Mouse (Mus musculus) forebrain, embryonic 14.5 days (tissue): Measurements from ENCODE around the gene Stoml1. TPM values are rescaled to one million over a fixed set of nuclear protein-coding genes. Genes with fewer than 3 reads are reported as not detected.
A peak's percentile ranks its signal among the peaks of the same experiment; 100 is the strongest.
"Not testable (repeated sequence)": the region's sequence is repeated elsewhere in the genome, so short reads cannot be mapped to it uniquely, and the experiment has no call there.

Experiments used
- ATAC-seq: fragments of 200-750 bp; cut with Nextera tagmentation; 2 replicates; pipeline ENCODE4 v1.8.0; 2017; ENCODE audit warnings: mild to moderate bottlenecking, moderate library complexity
- DNase-seq: peaks from one replicate; pipeline ENCODE4 v3.0.0-alpha.2; 2015; ENCODE audit warnings: low spot score
- H3K27ac ChIP-seq: fragments of 300-500 bp; sonication (generic); 2 replicates; pipeline ENCODE4 v1.5.1; 2014; ENCODE audit warnings: low read depth, mild to moderate bottlenecking, control low read depth, low read length, moderate library complexity
- H3K27me3 ChIP-seq: fragments of 300-500 bp; sonication (generic); replicated peaks from 2 replicates; pipeline ENCODE4 v1.6.1; 2014; ENCODE audit warnings: low read length, control low read depth, mixed read lengths; ENCODE audit not compliant: control insufficient read depth, insufficient read depth
- H3K36me3 ChIP-seq: fragments of 300-500 bp; sonication (generic); 2 replicates; pipeline ENCODE4 v1.6.1; 2014; ENCODE audit warnings: low read length, control low read depth; ENCODE audit not compliant: control insufficient read depth, insufficient read depth
- H3K4me1 ChIP-seq: fragments of 300-500 bp; sonication (generic); 2 replicates; pipeline ENCODE4 v1.6.1; 2014; ENCODE audit warnings: antibody characterized with exemption, low read length, control low read depth; ENCODE audit not compliant: control insufficient read depth, insufficient read depth
- H3K4me2 ChIP-seq: fragments of 300-500 bp; sonication (generic); 2 replicates; pipeline ENCODE4 v1.6.1; 2014; ENCODE audit warnings: mild to moderate bottlenecking, control low read depth, low read length
- H3K4me3 ChIP-seq: fragments of 300-500 bp; sonication (generic); 2 replicates; pipeline ENCODE4 v1.5.1; 2014; ENCODE audit warnings: low read depth, low read length, control low read depth
- H3K9ac ChIP-seq: fragments of 300-500 bp; sonication (generic); 2 replicates; pipeline ENCODE4 v1.6.1; 2014; ENCODE audit warnings: mild to moderate bottlenecking, low read length, control low read depth, moderate library complexity
- H3K9me3 ChIP-seq: fragments of 300-500 bp; sonication (generic); replicated peaks from 2 replicates; pipeline ENCODE4 v1.6.1; 2016; ENCODE audit warnings: low read length, control low read depth, mixed read lengths; ENCODE audit not compliant: control insufficient read depth
- WGBS: fragments of 180-500 bp; shearing (Covaris S2); extraction: QIAGEN DNeasy Blood & Tissue Kit; methylation state at CpG from one replicate; pipeline ENCODE4 v1.1.7; 2014; 5-methylcytosine and 5-hydroxymethylcytosine counted together
- polyA plus RNA-seq: library from polyadenylated mRNA; unstranded; fragments of >200 nt; fragmentation: Nextera tagmentation; extraction: Ambion mirVana; gene quantifications from 2 replicates; pipeline ENCODE4 v1.2.1, GENCODE M21; 2014

Gene Stoml1
- polyA plus RNA-seq, 1 experiment from 2014 or later: 75.1 TPM

- H3K27ac ChIP-seq: peak within 1 kb of the TSS; percentile 35; the same call in 1 of the 2 replicates
- H3K9ac ChIP-seq: peak within 1 kb of the TSS; percentile 54
- ATAC-seq: no peak; the same call in 1 of the 2 replicates
- peak within 1 kb of the TSS; percentile 41 for H3K4me3 ChIP-seq
- no peaks in the 10 kb centered on the region for H3K9me3 ChIP-seq
- peaks cover 9% of the 10 kb centered on the region for H3K4me1 ChIP-seq
- peak within 1 kb of the TSS; percentile 63 for H3K4me2 ChIP-seq
- WGBS: 2% methylated on average over 16 of the region's 16 CpGs
- no peaks in the 10 kb centered on the region for H3K36me3 ChIP-seq
- H3K27me3 ChIP-seq: no peaks in the 10 kb centered on the region
- peak; percentile 67 for DNase-seq
Observed at GRCm38 (mm10) chr9:58249592-58250192, 3.3 kb upstream of the Stoml1 start, which contains the start of gene Pml. Gene Pml (minus strand): TSS chr9:58249786.

GRCm38 (mm10) chr9:58250322-58250721, 2.6 kb upstream of the Stoml1 start:
- Histone ChIP-seq H3K4me3 (no peak overlapping the region), H3K4me2 (peak overlapping the region; percentile 63; the same call in 1 of the 2 replicates), H3K27ac (no peak overlapping the region), H3K4me1 (peaks cover 9% of the 10 kb centered on the region), H3K9ac (no peak overlapping the region), H3K36me3 (no peaks in the 10 kb centered on the region), H3K27me3 (no peaks in the 10 kb centered on the region), H3K9me3 (no peaks in the 10 kb centered on the region)
- ATAC-seq: no peak
- DNase-seq: no peak
- WGBS: 81% methylated on average over 8 of the region's 8 CpGs

DNA sequence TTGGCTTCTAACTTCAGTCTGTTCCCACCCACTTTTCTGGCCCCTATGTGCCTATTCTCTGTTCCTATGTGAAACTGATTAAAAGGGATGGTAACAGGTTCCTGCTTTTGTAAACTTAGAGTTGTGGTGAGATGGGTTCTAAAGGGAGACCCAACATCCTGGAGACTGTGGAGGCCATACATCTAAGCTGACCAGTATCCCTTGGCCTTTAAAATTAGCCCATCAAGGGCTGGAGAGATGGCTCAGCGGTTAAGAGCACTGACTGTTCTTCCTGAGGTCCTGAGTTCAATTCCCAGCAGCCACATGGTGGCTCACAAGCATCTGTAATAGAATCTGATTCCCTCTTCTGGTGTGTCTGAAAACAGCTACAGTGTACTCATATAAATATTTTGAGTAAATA, 2.2 kb upstream of the Stoml1 start:
- 87% methylated on average over 1 of the region's 1 CpGs for WGBS
- H3K27me3 ChIP-seq, H3K36me3 ChIP-seq, H3K4me3 ChIP-seq, H3K4me2 ChIP-seq, DNase-seq, H3K27ac ChIP-seq, H3K9ac ChIP-seq, H3K9me3 ChIP-seq, H3K4me1 ChIP-seq, ATAC-seq: not testable (repeated sequence)

- Histone ChIP-seq H3K4me3 (peak overlapping the region; percentile 71), H3K9ac (peak overlapping the region; percentile 90), H3K27ac (peak overlapping the region; percentile 46; the same call in 1 of the 2 replicates), H3K4me2 (peak overlapping the region; percentile 76), H3K36me3 (peaks cover 30% of the 10 kb centered on the region)
- not testable (repeated sequence) for H3K27me3 ChIP-seq, ATAC-seq, DNase-seq, H3K9me3 ChIP-seq, H3K4me1 ChIP-seq
- WGBS: 78% methylated on average over 5 of the region's 5 CpGs
Observed at GRCm38 (mm10) chr9:58253805-58254122, 800 bp downstream of the Stoml1 start.

- H3K36me3 ChIP-seq: peaks cover 41% of the 10 kb centered on the region
- no peaks in the 10 kb centered on the region for H3K9me3 ChIP-seq
- no peak overlapping the region for H3K9ac ChIP-seq
- H3K27ac ChIP-seq: no peak overlapping the region
- WGBS: 50% methylated on average over 2 of the region's 2 CpGs
- DNase-seq (no peak), ATAC-seq (no peak)
- no peaks in the 10 kb centered on the region for H3K27me3 ChIP-seq
- H3K4me1 ChIP-seq: no peaks in the 10 kb centered on the region
- no peak overlapping the region for H3K4me2 ChIP-seq
- H3K4me3 ChIP-seq: no peak overlapping the region
Observed at GRCm38 (mm10) chr9:58255105-58255504, 2.1 kb downstream of the Stoml1 start.

- WGBS: 95% methylated on average over 10 of the region's 10 CpGs
- Histone ChIP-seq H3K27me3 (no peaks in the 10 kb centered on the region), H3K4me2 (no peak overlapping the region), H3K4me1 (no peaks in the 10 kb centered on the region), H3K9ac (no peak overlapping the region), H3K27ac (no peak overlapping the region), H3K4me3 (no peak overlapping the region), H3K9me3 (no peaks in the 10 kb centered on the region), H3K36me3 (peaks cover 48% of the 10 kb centered on the region)
- ATAC-seq (no peak), DNase-seq (no peak)
Observed at GRCm38 (mm10) chr9:58255704-58256685, 3.0 kb downstream of the Stoml1 start.

- DNase-seq (no peak), ATAC-seq (no peak)
- Histone ChIP-seq H3K27me3 (no peaks in the 10 kb centered on the region), H3K4me3 (no peak overlapping the region), H3K9ac (no peak overlapping the region), H3K27ac (no peak overlapping the region), H3K9me3 (no peaks in the 10 kb centered on the region), H3K36me3 (peaks cover 47% of the 10 kb centered on the region), H3K4me1 (no peaks in the 10 kb centered on the region), H3K4me2 (no peak overlapping the region)
- 95% methylated on average over 5 of the region's 5 CpGs for WGBS
Observed at GRCm38 (mm10) chr9:58262507-58262906, 9.5 kb downstream of the Stoml1 start.

GRCm38 (mm10) chr9:58265368-58265767, 12.4 kb downstream of the Stoml1 start:
- Histone ChIP-seq H3K4me2 (no peak overlapping the region), H3K27ac (no peak overlapping the region), H3K9me3 (no peaks in the 10 kb centered on the region), H3K9ac (no peak overlapping the region), H3K4me3 (no peak overlapping the region), H3K36me3 (peaks cover 23% of the 10 kb centered on the region), H3K4me1 (no peaks in the 10 kb centered on the region), H3K27me3 (no peaks in the 10 kb centered on the region)
- ATAC-seq: no peak
- no peak for DNase-seq
- 77% methylated on average over 3 of the region's 3 CpGs for WGBS

- WGBS: 39% methylated on average over 4 of the region's 4 CpGs
- peaks cover 14% of the 10 kb centered on the region for H3K36me3 ChIP-seq
- DNase-seq: no peak
- no peaks in the 10 kb centered on the region for H3K9me3 ChIP-seq
- no peak overlapping the region for H3K27ac ChIP-seq
- H3K4me2 ChIP-seq: no peak overlapping the region
- H3K4me3 ChIP-seq: no peak overlapping the region
- ATAC-seq: no peak
- H3K27me3 ChIP-seq: no peaks in the 10 kb centered on the region
- no peaks in the 10 kb centered on the region for H3K4me1 ChIP-seq
- no peak overlapping the region for H3K9ac ChIP-seq
Observed at GRCm38 (mm10) chr9:58266571-58267011, 13.6 kb downstream of the Stoml1 start.
